Mouse (Mus musculus): ENCODE results near the gene Gpam. TPM values are rescaled to one million over a fixed set of nuclear protein-coding genes. Genes with fewer than 3 reads are reported as not detected.

Gpam gene
- polyA plus RNA-seq, 1 experiment from 2014 or later, result 12.8 TPM

GRCm38 (mm10) chr19:55090885-55091284 is 36.2 kb downstream of the Gpam start:
- no peaks in the 10 kb centered on the region for H3K27me3 ChIP-seq (replicated peaks)
- H3K4me3 ChIP-seq, result no peak overlapping the region
- H3K9me3 ChIP-seq (replicated peaks), result no peaks in the 10 kb centered on the region
- H3K4me2 ChIP-seq, result no peak overlapping the region
- peaks cover 49% of the 10 kb centered on the region for H3K36me3 ChIP-seq
- no peak overlapping the region for H3K9ac ChIP-seq
- no peak overlapping the region for H3K27ac ChIP-seq (ENCODE audit: poor library complexity, severe bottlenecking)
- WGBS, result 83% methylated on average over 12 of the region's 12 CpGs
- H3K4me1 ChIP-seq (replicated peaks), result peaks cover 8% of the 10 kb centered on the region
- ATAC-seq (ENCODE audit: insufficient number of reproducible peaks, low FRiP score), result no peak

- Histone ChIP-seq H3K9me3 (replicated peaks) (no peaks in the 10 kb centered on the region), H3K4me1 (replicated peaks) (peaks cover 16% of the 10 kb centered on the region), H3K9ac (no peak overlapping the region), H3K4me2 (no peak overlapping the region), H3K4me3 (no peak overlapping the region), H3K36me3 (peaks cover 46% of the 10 kb centered on the region), H3K27ac (ENCODE audit: poor library complexity, severe bottlenecking) (no peak overlapping the region), H3K27me3 (replicated peaks) (no peaks in the 10 kb centered on the region)
- no peak for ATAC-seq (ENCODE audit: insufficient number of reproducible peaks, low FRiP score)
- 26% methylated on average over 7 of the region's 7 CpGs for WGBS
Measured at GRCm38 (mm10) chr19:55090142-55090541, 36.9 kb downstream of the Gpam start.

GRCm38 (mm10) chr19:55087776-55088175 is 39.3 kb downstream of the Gpam start:
- H3K27me3 ChIP-seq (replicated peaks), result no peaks in the 10 kb centered on the region
- no peak for ATAC-seq (ENCODE audit: insufficient number of reproducible peaks, low FRiP score)
- H3K4me3 ChIP-seq, result no peak overlapping the region
- 88% methylated on average over 8 of the region's 8 CpGs for WGBS
- H3K9ac ChIP-seq, result no peak overlapping the region
- peaks cover 58% of the 10 kb centered on the region for H3K36me3 ChIP-seq
- no peak overlapping the region for H3K4me2 ChIP-seq
- H3K27ac ChIP-seq (ENCODE audit: poor library complexity, severe bottlenecking), result no peak overlapping the region
- peaks cover 18% of the 10 kb centered on the region for H3K4me1 ChIP-seq (replicated peaks)
- H3K9me3 ChIP-seq (replicated peaks), result no peaks in the 10 kb centered on the region

GRCm38 (mm10) chr19:55085857-55086185 is 41.2 kb downstream of the Gpam start:
- H3K27me3 ChIP-seq (replicated peaks), result no peaks in the 10 kb centered on the region
- no peak overlapping the region for H3K27ac ChIP-seq (ENCODE audit: poor library complexity, severe bottlenecking)
- H3K4me2 ChIP-seq, result no peak overlapping the region
- no peak for ATAC-seq (ENCODE audit: insufficient number of reproducible peaks, low FRiP score)
- no peak overlapping the region for H3K9ac ChIP-seq
- no peaks in the 10 kb centered on the region for H3K9me3 ChIP-seq (replicated peaks)
- H3K4me3 ChIP-seq, result no peak overlapping the region
- WGBS, result 60% methylated on average over 7 of the region's 7 CpGs
- peaks cover 71% of the 10 kb centered on the region for H3K36me3 ChIP-seq
- H3K4me1 ChIP-seq (replicated peaks), result peaks cover 18% of the 10 kb centered on the region

GRCm38 (mm10) chr19:55084971-55085856 is 41.8 kb downstream of the Gpam start:
- H3K27me3 ChIP-seq (replicated peaks), result no peaks in the 10 kb centered on the region
- H3K4me3 ChIP-seq, result no peak overlapping the region
- H3K9ac ChIP-seq, result no peak overlapping the region
- peaks cover 13% of the 10 kb centered on the region for H3K4me1 ChIP-seq (replicated peaks)
- H3K36me3 ChIP-seq, result peaks cover 74% of the 10 kb centered on the region
- no peak for ATAC-seq (ENCODE audit: insufficient number of reproducible peaks, low FRiP score)
- 0 out of 2 replicates have a peak overlapping the region, but pooled peaks have one; percentile 10 for H3K27ac ChIP-seq (ENCODE audit: poor library complexity, severe bottlenecking)
- WGBS, result 38% methylated on average over 4 of the region's 4 CpGs
- no peaks in the 10 kb centered on the region for H3K9me3 ChIP-seq (replicated peaks)
- no peak overlapping the region for H3K4me2 ChIP-seq

- Histone ChIP-seq H3K36me3 (peaks cover 90% of the 10 kb centered on the region), H3K4me1 (replicated peaks) (no peaks in the 10 kb centered on the region), H3K9me3 (replicated peaks) (no peaks in the 10 kb centered on the region), H3K27me3 (replicated peaks) (no peaks in the 10 kb centered on the region), H3K9ac (no peak overlapping the region), H3K4me3 (no peak overlapping the region), H3K4me2 (no peak overlapping the region), H3K27ac (ENCODE audit: poor library complexity, severe bottlenecking) (no peak overlapping the region)
- WGBS, result 76% methylated on average over 8 of the region's 8 CpGs
- ATAC-seq (ENCODE audit: insufficient number of reproducible peaks, low FRiP score), result no peak
Measured at GRCm38 (mm10) chr19:55076822-55077221, 50.2 kb downstream of the Gpam start.

- WGBS, result 84% methylated on average over 3 of the region's 3 CpGs
- H3K36me3 ChIP-seq, result peaks cover 93% of the 10 kb centered on the region
- no peaks in the 10 kb centered on the region for H3K9me3 ChIP-seq (replicated peaks)
- no peak for ATAC-seq (ENCODE audit: insufficient number of reproducible peaks, low FRiP score)
- no peak overlapping the region for H3K9ac ChIP-seq
- H3K4me2 ChIP-seq, result no peak overlapping the region
- H3K4me1 ChIP-seq (replicated peaks), result no peaks in the 10 kb centered on the region
- H3K4me3 ChIP-seq, result no peak overlapping the region
- no peak overlapping the region for H3K27ac ChIP-seq (ENCODE audit: poor library complexity, severe bottlenecking)
- no peaks in the 10 kb centered on the region for H3K27me3 ChIP-seq (replicated peaks)
Measured at GRCm38 (mm10) chr19:55073004-55073403, 54.0 kb downstream of the Gpam start.

- Histone ChIP-seq H3K4me1 (replicated peaks) (no peaks in the 10 kb centered on the region), H3K4me3 (no peak overlapping the region), H3K9me3 (replicated peaks) (no peaks in the 10 kb centered on the region), H3K27ac (ENCODE audit: poor library complexity, severe bottlenecking) (no peak overlapping the region), H3K9ac (no peak overlapping the region), H3K36me3 (peaks cover 63% of the 10 kb centered on the region), H3K4me2 (no peak overlapping the region), H3K27me3 (replicated peaks) (no peaks in the 10 kb centered on the region)
- WGBS, result 86% methylated on average over 8 of the region's 8 CpGs
- ATAC-seq (ENCODE audit: insufficient number of reproducible peaks, low FRiP score), result no peak
Measured at GRCm38 (mm10) chr19:55069054-55069453, 58.0 kb downstream of the Gpam start.

GRCm38 (mm10) chr19:55063272-55063671 is 63.8 kb downstream of the Gpam start:
- no peaks in the 10 kb centered on the region for H3K27me3 ChIP-seq (replicated peaks)
- H3K9ac ChIP-seq, result no peak overlapping the region
- peaks cover 6% of the 10 kb centered on the region for H3K4me1 ChIP-seq (replicated peaks)
- ATAC-seq (ENCODE audit: insufficient number of reproducible peaks, low FRiP score), result 0 out of 2 replicates have a peak, but pooled peaks have one; percentile 47
- no peak overlapping the region for H3K4me3 ChIP-seq
- WGBS, result 43% methylated on average over 6 of the region's 6 CpGs
- peaks cover 11% of the 10 kb centered on the region; the same call in 1 of the 2 replicates for H3K9me3 ChIP-seq (replicated peaks)
- H3K36me3 ChIP-seq, result peaks cover 9% of the 10 kb centered on the region; the same call in 1 of the 2 replicates
- no peak overlapping the region for H3K4me2 ChIP-seq
- H3K27ac ChIP-seq (ENCODE audit: poor library complexity, severe bottlenecking), result no peak overlapping the region

- Histone ChIP-seq H3K4me3 (no peak overlapping the region), H3K27ac (ENCODE audit: poor library complexity, severe bottlenecking) (no peak overlapping the region), H3K9me3 (replicated peaks) (peaks cover 11% of the 10 kb centered on the region; the same call in 1 of the 2 replicates), H3K4me2 (no peak overlapping the region), H3K36me3 (peaks cover 5% of the 10 kb centered on the region; the same call in 1 of the 2 replicates), H3K4me1 (replicated peaks) (peaks cover 6% of the 10 kb centered on the region), H3K27me3 (replicated peaks) (no peaks in the 10 kb centered on the region), H3K9ac (no peak overlapping the region)
- no peak for ATAC-seq (ENCODE audit: insufficient number of reproducible peaks, low FRiP score)
- 80% methylated on average over 8 of the region's 8 CpGs for WGBS
Measured at GRCm38 (mm10) chr19:55062501-55062900, 64.5 kb downstream of the Gpam start.

- 29% methylated on average over 5 of the region's 5 CpGs for WGBS
- Histone ChIP-seq H3K4me1 (replicated peaks) (peaks cover 6% of the 10 kb centered on the region), H3K36me3 (peaks cover 5% of the 10 kb centered on the region; the same call in 1 of the 2 replicates), H3K9me3 (replicated peaks) (peaks cover 11% of the 10 kb centered on the region; the same call in 1 of the 2 replicates), H3K27ac (ENCODE audit: poor library complexity, severe bottlenecking) (no peak overlapping the region), H3K4me2 (peak overlapping the region; percentile 74), H3K27me3 (replicated peaks) (no peaks in the 10 kb centered on the region), H3K4me3 (no peak overlapping the region), H3K9ac (no peak overlapping the region)
- ATAC-seq (ENCODE audit: insufficient number of reproducible peaks, low FRiP score), result no peak
Measured at GRCm38 (mm10) chr19:55061951-55062350, 65.1 kb downstream of the Gpam start.

Data from heart, embryonic 12.5 days (tissue).